Mouse (Mus musculus): ENCODE measurements around the gene Vmn1r113.

Vmn1r113 gene

DNA sequence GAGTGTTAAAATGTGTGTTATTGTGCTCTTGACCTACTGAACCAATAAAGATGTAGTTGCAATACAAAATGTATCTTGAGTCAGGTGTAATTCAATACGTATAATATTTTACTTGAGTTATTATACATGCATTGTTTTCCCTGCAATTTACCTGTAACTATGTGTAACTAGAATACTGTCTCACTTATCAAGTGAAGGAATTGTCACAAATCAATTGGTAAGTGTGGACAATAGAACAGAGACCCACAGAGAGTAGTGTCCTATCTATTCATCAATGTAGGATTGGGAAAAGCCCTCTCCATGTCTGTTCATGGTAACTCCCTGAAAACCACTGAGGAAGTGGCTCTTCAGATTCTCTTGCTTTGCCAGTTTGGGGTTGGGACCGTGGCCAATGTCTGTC, at the start of gene Vmn1r113:
Vmn1r113 (plus strand) TSS at position 301 of the 400 bp plus-strand sequence.
- 51% methylated on average over 2 of the region's 2 CpGs for WGBS

DNA sequence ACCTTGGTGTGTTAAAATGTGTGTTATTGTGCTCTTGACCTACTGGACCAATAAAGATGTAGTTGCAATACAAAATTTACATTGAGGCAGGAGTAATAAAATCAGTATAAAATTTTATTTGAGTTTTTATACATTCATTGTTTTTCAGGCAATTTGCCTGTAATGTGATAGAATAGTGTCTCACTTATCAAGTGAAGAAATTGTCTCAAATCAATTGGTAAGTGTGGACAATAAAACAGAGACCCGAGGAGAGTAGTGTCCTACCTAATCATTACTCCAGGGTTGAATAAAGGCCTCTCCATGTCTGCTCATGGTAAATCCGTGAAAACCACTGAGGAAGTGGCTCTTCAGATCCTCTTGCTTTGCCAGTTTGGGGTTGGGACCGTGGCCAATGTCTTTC, 16.2 kb upstream of the Vmn1r113 start, which contains the start of gene Vmn1r112:
Vmn1r112 (plus strand) TSS at position 301 of the 400 bp plus-strand sequence.
- no CpG with 5 or more reads among the region's 3 CpGs for WGBS

DNA sequence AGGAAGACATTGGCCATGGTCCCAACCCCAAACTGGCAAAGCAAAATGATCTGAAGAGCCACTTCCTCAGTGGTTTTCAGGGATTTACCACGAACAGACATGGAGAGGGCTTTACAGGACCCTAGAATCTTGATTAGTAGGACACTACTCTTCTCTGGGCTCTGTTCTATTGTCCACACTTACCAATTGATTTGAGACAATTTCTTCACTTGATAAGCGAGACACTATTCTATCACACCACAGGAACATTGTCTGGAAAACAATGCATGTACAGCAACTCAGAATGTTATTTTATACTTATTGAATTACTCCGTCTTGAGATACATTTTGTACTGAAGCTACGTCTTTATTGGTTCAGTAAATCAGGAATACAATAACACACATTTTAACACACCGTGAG, 25.0 kb downstream of the Vmn1r113 start, which contains the start of gene Vmn1r114:
Vmn1r114 (minus strand) TSS at position 101 of the 400 bp plus-strand sequence.
- WGBS, result no CpG with 5 or more reads among the region's 5 CpGs

Measured in cerebral cortex, adult 2 months (tissue).